Mouse (Mus musculus) lung, postnatal 36 days (tissue): ENCODE results near the gene Mecr.

Source experiments
- DNase-seq: peaks from one replicate; pipeline ENCODE4 v3.0.0; 2022; ENCODE audit warnings: mixed read lengths

Mecr gene

DNA sequence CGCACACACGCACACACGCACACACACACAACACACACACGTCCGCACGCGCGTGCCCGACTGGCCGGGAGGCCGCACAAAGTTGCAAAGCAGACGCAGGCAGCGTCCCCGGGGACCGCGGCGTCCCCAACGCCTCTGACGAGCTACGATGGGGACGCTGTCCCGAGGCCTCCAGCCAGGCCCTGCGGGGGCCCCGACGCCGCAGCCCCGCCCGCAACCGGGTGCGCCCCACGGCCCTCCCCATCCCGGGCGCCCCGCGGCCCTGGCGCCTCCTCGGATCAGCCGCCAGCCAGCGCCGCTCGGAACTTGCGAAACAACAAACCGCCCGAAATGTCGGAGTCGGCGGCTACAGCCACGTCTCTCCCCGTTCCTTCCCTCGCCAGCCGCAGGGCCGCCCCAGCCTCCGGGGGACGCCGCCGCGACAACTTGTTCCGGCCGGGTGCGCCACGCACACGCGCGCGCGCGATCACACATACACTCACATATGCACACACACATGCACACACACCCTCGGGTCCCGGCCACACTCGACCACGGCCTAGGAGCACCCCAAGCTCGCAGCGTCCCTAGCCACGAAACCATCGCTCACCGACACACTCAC is 6.3 kb upstream of the Mecr start:
- DNase-seq = peak; percentile 45

DNA sequence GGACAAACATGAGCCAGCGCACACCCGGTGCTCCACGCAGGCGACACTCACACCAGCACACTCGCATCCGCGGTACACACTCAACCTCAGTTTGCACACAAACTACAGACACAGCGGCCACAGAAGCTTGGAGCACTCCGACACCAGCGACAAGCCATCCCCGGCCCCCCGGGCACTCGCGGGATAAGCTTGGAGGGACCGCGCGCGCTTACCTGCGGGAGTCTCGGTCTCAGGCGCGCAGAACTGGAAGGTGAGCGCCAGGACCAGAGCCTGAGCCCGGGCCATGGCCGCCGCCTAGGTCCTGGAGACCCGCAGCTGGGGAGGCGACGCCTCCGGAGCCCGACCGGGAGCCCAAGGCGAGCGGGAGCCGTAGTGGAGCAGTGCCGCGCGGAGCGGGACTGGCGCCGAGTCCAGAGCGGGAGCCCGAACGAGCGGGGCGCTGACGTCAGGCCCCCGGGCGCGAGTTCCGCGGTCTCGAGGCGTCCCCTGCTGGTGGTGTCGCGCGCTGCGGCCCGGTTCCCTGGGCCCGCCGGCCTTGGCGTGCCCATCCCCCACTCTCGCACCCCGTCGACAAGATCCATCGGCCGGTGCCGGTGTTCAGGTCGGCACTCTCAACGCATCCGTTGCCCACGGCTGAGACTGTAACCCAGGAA is 5.3 kb upstream of the Mecr start, which contains the start of gene Ptpru:
Gene Ptpru, minus strand, starts transcription at position 417 of the 653 bp plus-strand sequence.
- peak; percentile 92 for DNase-seq

DNA sequence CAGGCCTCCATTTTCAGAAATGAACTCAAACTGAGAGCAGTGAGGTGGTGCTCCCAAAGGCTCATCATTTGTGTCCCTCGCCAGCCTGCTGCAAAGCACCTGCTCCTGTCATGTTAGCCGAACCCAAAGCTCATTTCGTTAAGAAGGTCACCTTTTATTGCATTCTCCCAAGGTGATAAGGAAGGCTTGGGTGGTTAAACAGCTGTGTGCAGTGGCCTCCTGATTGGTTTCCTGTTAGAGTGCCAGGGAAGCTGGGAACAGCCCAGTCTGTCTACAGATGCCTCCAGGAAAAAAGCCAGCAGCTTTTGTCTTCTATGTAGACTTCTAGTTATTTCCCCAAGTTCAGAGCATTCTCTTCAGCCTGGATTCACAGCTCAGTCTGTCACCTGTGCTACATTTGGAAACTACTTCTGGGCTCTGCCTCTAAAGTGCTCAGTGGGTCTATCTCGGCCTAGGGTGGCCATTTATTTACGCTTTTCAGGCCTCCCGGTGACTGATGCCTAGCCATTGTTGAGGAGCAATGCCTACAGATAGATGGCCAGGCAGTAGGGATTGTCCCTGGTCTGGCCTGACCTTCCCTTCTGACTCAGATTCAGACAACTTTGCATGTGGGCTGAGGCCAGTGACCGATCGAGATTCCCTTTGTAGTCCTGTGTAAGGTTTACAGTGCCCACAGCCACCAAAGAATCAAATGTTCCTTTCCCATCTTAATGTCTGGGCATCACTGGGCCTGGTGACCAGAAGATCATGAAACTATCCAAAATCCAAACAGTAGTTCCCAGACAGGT is 2.9 kb downstream of the Mecr start:
- DNase-seq = no peak

DNA sequence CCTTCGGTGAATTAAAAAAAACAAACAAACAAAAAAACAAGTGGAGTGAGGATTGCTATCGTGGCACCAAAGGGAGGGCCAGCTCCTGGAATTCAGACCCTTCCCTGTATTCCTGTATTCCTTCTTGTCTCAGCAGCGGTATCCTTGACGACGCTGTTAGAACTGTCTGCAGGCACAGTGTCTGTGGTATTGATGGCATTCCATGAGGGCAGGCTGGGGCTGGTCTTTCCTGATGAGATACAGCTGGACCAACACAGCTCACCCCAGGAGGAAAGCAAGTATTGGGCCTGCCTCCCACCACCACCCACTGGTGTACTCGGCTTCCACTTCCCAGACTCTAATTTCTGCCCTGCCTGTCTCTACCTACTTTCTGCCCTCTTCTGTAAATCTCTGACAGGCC is 4.8 kb downstream of the Mecr start:
- DNase-seq = no peak

DNA sequence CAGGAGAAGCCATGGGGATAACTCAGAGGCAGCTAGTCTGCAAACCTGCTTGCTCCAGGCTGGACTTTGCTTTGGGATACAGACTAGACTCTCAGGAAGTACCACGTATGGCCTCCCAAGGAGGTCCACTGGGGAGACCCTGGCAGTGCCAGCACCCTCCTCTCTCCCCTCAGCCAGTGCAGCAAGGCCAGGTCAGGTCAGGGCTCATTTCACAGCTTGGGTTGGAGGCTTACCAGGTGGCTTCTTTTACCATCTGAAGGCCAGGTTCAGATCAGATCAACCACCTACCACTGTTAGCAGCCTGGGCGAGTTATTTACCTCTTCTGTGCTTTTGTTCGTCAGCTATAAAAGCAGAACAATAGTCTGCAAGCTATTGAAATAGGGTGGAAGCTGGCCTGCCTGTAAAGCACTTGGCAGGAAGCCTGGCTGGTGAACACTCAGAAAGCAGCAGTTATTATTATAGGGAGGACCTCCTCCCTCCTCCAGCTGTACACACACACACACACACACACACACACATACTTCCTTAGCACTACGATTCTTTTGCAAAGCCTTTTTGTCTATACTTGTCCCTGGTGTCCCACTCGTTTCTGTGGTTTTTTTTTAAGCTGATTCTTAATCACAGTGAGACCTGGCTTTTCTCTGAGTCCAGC is 6.8 kb downstream of the Mecr start:
- DNase-seq = peak; percentile 84

DNA sequence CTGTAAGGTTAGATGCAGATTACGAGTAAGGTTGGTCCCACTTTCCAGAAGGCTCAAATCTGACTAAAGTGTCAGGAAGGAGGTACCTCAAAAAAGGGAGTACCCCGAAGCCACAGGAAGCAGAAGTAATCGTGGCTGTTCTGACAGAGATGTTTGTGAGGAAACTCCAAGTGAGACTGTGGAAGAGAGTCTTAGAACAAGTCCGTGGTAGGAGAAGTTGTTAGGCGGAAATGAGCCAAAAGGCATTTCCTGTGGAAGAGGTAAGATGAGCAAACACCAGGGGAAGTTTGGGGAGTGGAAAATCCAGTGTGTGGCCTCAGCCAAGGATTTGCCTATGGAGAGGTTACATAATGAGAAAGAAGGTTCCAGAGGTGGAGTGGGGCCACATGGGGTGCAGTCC is 11.7 kb downstream of the Mecr start:
- DNase-seq = no peak

DNA sequence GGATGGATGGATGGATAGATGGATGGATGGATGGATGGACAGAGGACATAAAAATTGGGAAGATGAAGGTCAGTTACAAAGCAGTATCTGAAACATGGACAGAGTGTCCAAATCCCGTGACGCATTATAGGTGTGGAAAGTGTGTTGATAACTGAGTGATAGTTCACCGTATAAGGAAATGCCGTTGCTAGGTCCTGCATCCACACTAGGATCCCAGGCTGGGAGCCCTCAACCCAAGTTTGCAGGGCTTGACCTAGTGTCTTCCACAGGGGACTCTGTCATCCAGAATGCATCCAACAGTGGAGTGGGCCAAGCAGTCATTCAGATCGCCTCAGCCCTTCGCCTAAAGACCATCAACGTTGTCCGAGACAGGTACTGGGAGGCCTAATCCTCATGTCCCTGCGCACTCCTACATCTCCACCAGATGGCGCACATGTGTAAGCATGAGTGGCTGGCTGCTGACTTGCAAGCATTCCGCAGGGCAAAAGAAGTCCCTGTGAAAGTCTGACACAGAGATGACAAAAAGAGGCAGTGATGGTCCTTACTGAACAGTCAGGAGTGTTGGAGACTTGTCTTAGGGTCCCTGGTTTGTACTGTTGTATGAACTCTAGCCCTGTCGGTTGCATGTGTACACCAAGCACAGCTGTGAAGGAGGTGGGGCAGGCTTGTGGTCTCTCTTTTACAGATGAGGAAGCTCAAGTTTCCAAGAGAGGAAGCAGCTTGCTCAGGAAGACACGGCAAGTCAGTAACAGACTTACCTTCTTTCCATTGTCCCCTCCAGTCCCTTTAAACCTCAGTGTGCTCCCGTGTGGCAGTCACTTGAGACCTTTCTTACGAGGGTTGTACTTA is 17.4 kb downstream of the Mecr start:
- peak; percentile 93 for DNase-seq

DNA sequence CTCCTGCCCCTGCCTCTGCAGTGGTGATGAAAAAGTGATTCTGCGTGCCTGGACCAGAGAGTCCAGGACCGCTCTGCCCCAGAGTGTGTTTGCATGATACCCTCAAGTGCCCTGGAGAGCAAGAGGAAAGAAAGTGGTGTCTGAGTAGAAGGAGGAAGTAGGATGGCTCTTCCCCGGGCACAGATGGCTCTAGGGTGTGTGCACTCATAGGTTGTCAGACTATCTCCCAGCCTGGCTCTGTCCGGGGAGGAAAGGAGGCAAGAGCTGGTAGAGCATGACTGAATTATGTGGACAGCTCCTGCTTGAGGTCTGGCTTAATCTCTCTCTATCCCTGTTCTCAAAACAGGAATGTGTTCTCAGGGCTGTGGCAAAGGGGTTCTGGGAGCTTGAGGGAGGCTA is 18.1 kb downstream of the Mecr start:
- DNase-seq = no peak

DNA sequence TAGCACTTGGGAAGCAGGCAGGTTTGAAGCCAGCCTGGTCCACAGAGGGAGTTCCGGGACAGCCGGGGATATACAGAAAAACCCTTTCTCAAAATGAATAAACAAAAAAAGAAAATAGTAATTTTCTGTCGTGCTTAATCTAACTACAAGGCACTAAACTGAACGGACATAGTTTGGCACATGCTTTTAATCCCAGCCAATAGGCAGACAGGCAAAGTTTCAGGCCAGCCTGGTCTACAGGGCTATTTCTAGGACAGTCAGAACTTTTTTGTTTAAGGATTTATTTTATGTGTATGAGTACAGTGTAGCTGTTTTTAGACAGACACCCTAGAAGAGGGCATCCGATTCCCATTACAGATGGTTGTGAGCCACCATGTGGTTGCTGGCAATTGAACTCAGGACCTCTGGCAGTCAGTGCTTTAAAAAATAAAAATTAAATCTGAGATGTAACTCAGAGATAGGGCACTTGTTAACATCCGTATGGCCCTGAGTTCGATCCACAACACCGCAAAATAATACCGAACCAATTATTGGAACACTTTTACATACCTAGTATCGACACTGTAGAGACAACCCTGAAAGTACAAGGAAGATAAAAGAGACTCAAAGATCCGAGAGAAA is 29.5 kb downstream of the Mecr start:
- DNase-seq = peak; percentile 11

DNA sequence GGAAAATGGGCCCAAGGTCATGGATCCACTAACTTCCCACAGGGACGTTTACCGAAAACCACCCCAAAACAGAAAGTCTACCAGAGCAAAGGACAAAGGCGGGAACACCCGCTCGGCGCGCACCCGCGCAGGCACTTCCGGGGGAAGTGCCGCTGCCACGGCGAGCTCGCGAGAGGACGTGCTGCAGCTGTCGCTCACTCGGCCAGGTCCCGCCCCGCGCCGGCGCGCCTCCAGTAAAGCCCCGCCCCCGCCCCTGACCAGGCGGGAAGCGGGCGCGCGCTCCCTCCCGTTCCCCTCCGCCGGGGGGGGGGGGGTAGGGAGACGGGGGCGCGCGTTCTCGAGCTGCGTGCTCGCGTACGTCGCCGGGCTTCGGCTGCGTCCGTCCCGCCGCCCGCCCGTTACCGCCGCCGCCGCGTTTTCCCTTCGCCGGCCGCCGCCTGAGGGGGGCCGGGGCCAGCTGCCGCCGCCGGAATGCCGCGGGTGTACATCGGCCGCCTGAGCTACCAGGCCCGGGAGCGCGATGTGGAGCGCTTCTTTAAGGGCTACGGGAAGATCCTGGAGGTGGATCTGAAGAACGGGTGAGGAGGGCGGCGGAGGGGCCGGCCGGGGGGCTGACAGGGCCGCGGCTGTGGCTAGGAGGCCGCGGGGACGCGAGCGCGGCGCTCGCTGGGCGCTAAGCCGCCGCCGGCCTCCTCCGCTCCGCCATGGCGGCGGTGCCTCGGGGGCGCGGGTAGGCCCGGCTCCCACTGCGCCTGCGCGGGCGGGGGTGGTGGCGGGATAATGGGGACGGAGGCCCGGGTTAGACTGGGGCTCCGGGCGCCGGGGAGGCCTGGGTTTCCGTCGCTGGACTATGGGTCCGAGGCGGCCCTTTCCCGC is 30.3 kb downstream of the Mecr start, which contains the start of gene Srsf4:
Gene Srsf4, plus strand, starts transcription at position 325 of the 876 bp plus-strand sequence.
- peak; percentile 95 for DNase-seq

DNA sequence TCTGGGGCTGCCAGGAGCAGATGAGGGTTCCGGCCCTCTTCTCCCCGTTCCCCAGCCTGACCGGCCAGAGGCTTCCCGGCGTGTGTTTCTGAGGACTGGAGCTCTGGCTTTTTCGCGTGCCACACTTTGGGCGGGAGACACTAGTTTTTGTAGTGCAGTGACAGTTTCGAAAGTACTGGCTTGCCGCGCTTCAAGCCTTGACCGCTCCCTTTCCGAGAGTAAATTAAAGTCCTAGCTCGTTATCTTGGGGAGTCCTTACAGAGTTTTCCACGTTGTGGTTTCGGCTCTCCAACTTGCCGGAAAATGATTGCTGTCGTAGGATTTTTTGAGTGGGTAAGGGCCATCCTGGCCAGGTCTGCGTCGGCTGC is 30.9 kb downstream of the Mecr start:
- DNase-seq = no peak

DNA sequence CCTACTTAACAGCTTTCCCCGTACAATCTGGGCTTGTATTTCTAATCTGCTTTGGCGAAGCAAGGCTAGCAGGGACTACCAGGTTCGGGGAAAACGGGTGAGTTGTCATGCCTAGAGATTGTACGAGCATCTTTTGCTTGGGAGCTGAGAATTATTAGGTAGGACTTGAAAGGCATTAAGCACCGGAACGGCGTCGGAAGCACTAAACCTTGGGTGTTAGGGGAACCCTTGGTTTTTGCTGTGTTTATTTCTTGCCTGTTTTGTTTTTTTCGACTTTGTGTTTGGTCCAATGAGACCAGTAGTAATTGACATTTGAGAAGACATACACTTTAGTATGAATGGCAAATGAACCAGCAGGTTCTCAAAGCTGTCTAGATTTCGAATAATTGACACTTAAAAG is 31.3 kb downstream of the Mecr start:
- no peak for DNase-seq

DNA sequence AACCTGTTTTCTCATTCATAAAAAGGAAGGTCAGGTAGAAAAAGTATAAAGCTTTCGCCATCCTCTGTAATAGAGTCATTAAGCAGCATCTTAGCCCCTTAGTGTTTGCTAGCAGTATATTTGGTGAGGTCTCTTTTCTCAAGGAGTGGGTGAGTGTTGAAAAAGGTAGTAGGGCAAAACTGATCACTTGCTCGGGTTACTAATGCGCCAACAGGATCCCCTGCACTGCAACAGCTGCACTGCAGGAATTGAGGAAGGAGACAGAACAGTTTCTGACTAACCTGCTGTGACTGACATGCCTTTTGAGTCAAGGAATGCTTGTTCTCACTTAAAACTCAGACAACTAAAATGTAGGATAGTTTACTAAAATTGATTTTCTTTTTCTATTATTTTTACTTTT is 32.0 kb downstream of the Mecr start:
- no peak for DNase-seq

DNA sequence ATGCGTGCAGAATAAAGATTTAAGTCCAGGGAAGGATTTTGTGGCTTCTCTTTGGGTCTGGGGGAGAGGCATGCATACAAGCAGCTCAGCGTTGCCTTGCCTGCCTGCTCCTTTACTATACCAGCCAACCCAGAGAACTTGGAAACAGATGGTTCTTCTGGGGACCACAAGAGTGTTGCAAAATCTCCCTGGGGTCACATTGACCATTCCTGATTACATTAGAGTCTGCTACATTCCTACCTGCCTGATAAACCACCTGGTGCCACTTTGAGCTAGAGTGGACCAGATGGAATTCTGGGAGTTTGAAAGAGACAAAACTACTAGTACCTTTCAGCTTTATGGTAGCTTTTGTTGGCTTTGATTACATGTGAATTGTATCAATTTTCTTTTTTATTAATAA is 33.6 kb downstream of the Mecr start:
- peak; percentile 66 for DNase-seq

DNA sequence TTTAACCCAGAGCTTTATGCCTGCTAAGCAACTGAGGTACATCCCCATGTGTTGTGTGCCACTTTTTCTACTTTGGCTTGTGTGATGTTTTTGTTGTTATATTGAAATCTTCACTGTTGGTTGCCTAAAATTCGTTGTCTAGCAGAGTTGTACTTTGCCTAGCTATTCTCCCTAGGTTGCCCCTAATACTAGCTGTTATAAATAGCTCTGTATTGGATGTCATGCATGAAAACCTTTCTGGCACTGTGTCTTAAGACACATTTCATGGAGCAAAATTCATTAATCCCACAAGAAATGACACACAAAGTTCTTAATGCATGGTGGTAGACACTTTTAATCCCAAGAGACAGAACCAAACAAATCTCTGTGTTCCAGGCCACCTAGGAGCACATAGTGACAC is 36.4 kb downstream of the Mecr start:
- DNase-seq = no peak

DNA sequence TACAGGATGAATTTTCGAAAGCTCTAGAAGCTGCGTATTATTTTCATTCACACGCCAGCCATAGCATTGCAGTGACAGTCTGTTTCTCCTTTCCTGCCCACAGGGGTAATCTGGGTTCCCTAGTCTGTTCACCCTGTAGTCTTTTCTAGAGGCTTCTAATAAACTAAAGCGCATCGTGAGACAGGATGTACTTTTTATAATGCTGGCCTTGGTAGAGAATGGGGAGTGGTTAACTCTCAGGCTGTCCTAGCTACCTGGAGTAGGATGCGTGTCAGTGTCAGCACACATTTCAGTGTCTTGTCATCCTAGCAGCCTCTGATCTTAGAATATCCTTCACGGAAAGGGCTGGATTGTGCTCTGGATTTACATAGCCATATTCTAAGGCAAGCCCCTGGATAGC is 38.0 kb downstream of the Mecr start:
- no peak for DNase-seq

DNA sequence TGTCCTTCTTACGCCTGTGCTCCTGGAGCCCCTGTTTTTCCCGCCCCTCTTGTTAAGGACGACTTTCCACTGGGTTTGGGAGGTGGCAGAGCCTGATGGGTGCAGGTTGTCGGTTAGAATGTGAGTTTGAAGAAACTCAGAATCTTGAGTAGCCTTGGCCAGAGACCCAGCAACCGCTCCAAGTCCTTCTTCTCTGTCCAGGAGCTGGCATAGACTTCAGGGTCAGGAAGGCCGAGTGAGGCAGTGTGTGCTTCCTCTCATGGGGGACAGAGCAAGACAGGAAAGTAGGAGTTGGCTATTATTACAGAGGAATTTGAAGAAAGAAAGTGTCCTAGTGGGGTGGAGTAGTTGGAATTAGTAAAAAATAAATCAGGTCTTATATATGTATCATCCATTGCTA is 40.3 kb downstream of the Mecr start:
- DNase-seq = peak; percentile 32

DNA sequence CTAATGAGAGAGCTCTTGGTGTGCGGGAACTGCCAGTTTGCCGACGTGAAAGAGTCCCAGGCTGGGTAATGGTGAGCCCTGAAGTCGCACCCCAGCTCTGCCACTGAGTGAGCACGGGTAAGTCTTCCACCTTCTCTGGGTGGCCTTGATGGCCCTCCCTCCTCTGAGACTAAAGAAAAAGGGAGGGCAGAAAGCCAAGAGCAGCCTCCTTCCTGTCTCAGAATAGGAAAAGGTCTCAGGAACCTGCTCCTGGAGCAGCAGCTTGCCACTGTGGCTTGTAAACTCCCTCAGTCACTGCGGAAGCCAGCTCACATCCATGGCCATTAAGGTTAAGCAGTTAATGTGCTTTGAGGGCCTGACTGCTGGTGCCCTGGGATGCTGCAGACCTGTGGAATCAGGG is 42.1 kb downstream of the Mecr start:
- DNase-seq = no peak

DNA sequence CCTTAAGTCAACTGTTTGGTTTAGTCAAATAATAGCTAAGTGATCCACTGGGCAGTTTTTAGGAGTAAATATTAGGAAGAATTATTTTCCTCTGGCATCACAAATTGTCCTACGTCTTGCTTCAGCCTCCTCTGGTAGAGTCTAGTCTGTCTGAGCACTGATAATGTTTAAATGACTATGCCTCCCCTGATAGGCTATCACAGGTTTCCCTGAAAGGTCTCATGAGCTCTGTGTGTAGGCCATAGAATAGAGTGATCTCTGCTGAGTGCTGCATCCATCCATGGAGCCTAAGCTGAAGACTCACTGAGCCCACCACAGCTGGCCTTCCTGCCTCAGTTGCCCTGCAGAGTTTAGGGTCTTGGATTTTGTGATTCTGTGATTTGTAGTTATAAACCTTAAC is 45.3 kb downstream of the Mecr start:
- DNase-seq = no peak

DNA sequence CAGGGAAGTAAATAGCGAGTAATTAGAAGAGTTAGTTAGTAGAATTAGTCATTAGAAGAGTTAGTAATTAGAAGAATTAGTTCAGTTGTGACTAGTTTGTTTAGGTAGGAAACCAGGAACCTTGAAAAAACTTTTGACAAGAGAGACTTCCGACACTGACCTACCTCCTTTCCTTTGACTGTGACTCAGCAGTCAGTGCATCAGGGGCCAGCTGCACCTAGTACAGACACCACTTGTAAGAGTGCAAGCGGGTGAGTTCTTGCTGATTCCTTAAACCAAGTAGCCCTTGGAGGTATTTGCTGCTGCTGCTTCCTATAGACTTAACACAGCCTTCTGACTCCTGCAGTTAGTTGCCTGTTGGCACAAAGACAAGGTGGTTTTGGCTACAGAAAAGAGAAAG is 47.4 kb downstream of the Mecr start:
- no peak for DNase-seq

DNA sequence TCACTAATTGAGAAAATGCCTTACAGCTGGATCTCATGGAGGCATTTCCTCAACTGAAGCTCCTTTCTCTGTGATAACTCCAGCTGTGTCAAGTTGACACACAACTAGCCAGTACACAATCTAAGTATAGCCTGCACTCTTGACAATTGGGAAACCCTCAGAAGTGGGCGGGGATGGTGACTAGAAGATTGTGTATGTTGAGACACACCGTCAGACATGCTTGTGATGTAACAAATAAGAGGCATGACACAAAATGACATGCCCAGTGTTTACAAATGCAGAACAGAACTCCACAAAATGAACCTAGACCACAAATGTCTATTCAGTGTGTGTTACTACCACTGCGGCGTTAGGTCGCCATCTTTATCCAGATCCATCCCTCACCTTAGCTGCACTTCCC is 53.8 kb downstream of the Mecr start:
- no peak for DNase-seq
